Mouse (Mus musculus): ENCODE results near the gene Npas2. TPM values are rescaled to one million over a fixed set of nuclear protein-coding genes. Genes with fewer than 3 reads are reported as not detected.

Npas2 gene
- polyA plus RNA-seq, 1 experiment from 2014 or later: 0.59 TPM

DNA sequence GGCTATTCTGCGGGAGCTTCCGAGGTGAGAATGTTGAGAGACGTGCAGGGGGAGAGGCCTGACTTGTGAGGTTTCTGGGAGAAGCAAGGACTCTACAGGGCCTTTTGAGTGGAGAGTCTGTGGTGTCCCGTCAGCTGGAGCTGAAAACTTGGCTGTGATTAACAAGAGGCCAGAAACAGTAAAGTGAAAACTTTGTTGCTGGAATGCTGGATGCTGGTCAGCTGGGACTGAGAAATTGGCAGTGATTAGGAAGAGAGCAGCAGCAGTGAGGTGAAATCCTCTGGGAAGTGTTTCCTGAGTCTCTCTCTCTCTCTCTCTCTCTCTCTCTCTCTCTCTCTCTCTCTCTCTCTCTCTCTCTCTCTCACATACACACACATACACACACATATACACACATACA is 148.3 kb downstream of the Npas2 start:
- no peak overlapping the region for H3K4me3 ChIP-seq (ENCODE audit: low read depth, low read length)
- ATAC-seq (ENCODE audit: insufficient read depth) (no peak), DNase-seq (no peak)
- TF ChIP-seq CTCF (IDR thresholded peaks at IDR 0.05; ENCODE audit: low read depth): no peak
- H3K9ac ChIP-seq: no peak overlapping the region
- WGBS: 73% methylated on average over 4 of the region's 4 CpGs
- H3K36me3 ChIP-seq (ENCODE audit: insufficient read depth): no peaks in the 10 kb centered on the region
- no peaks in the 10 kb centered on the region for H3K4me1 ChIP-seq (ENCODE audit: insufficient read depth)
- H3K27me3 ChIP-seq (ENCODE audit: insufficient read depth, low read length): no peaks in the 10 kb centered on the region
- no peak overlapping the region for H3K27ac ChIP-seq (ENCODE audit: low read depth)
- no peaks in the 10 kb centered on the region for H3K9me3 ChIP-seq (ENCODE audit: low read depth, low read length)
- no peak overlapping the region for H3K4me2 ChIP-seq

DNA sequence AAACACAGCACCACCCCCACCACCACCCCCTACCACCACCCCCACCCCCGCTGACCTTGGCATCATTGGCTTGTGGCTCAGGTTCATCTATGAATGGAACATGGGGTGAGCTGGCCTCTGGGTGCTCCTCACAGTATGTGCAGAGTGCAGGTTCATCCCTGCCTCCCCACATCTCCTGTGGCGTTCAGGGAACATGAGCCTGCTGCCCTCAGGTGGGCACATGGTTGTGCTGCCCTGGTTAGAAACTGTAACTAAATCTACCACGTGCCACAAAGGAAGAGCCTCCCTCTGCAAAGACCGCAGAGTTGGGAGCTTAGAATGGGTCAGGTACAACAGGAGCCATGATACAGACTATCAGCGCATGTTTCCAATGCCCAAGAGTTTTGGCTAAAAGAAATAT is 149.7 kb downstream of the Npas2 start:
- no peak overlapping the region for H3K27ac ChIP-seq (ENCODE audit: low read depth)
- no peak overlapping the region for H3K4me2 ChIP-seq
- TF ChIP-seq CTCF (IDR thresholded peaks at IDR 0.05; ENCODE audit: low read depth): peak; percentile 14; the same call in 1 of the 2 replicates

DNA sequence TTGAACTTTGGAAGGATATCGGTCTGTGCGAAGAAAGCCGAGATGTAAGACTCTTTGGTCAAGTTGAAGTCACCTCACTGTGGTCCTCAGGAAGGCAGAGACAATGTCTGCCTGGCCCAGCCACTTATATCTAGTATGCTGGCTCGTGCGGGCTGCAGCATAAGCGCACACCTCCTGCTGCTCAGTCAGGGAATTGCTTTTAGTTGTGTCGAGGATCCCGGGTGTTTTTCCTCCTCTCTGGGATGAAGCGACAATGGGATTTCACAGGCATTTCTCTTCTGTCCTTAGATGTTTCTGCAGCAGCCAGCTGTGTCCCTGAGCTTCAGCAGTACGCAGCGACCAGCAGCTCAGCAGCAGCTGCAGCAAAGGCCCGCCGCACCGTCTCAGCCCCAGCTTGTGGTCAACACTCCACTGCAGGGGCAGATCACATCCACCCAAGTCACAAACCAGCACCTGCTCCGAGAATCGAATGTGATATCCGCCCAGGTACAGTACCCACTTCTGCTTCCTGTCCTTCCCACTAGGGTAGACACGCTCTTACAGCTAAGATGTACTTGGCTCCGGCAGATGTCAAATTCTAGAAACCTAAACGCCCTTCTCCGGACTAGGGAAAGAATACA is 151.6 kb downstream of the Npas2 start:
- no peaks in the 10 kb centered on the region for H3K36me3 ChIP-seq (ENCODE audit: insufficient read depth)
- H3K27ac ChIP-seq (ENCODE audit: low read depth): no peak overlapping the region
- ATAC-seq (ENCODE audit: insufficient read depth) (no peak), DNase-seq (peak; percentile 66)
- H3K4me2 ChIP-seq: no peak overlapping the region
- peak; percentile 69 for TF ChIP-seq CTCF (IDR thresholded peaks at IDR 0.05; ENCODE audit: low read depth)
- H3K9me3 ChIP-seq (ENCODE audit: low read depth, low read length): no peaks in the 10 kb centered on the region
- 47% methylated on average over 21 of the region's 21 CpGs for WGBS
- H3K27me3 ChIP-seq (ENCODE audit: insufficient read depth, low read length): no peaks in the 10 kb centered on the region
- H3K4me3 ChIP-seq (ENCODE audit: low read depth, low read length): no peak overlapping the region
- H3K9ac ChIP-seq: no peak overlapping the region
- no peaks in the 10 kb centered on the region for H3K4me1 ChIP-seq (ENCODE audit: insufficient read depth)

More for the DNA sequence above, 149.7 kb downstream of the Npas2 start:
- H3K9me3 ChIP-seq (ENCODE audit: low read depth, low read length): no peaks in the 10 kb centered on the region
- H3K9ac ChIP-seq: no peak overlapping the region
- DNase-seq (no peak), ATAC-seq (ENCODE audit: insufficient read depth) (no peak)
- no peaks in the 10 kb centered on the region for H3K27me3 ChIP-seq (ENCODE audit: insufficient read depth, low read length)
- H3K36me3 ChIP-seq (ENCODE audit: insufficient read depth): no peaks in the 10 kb centered on the region
- 77% methylated on average over 5 of the region's 5 CpGs for WGBS
- no peak overlapping the region for H3K4me3 ChIP-seq (ENCODE audit: low read depth, low read length)
- H3K4me1 ChIP-seq (ENCODE audit: insufficient read depth): no peaks in the 10 kb centered on the region

DNA sequence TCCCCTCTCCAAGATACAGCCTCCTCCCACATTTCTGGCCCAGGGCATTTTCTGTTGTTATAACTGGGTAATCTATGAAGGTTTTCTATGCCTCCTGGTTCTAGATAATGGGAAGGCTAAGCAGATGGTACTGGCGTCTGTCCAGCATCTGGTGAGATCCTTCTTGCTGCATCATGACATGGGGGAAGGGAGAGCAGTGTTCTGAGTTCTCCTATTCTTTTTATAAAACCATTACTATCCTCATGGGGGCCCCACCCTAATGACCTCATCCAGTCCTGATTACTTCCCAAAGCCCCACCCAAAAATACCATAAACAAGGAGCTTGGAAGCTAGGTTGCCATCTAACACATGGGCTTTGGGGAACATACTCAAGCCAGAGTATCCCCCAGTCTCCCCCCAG is 155.5 kb downstream of the Npas2 start:
- Histone ChIP-seq H3K4me3 (ENCODE audit: low read depth, low read length) (no peak overlapping the region), H3K27ac (ENCODE audit: low read depth) (no peak overlapping the region), H3K9ac (no peak overlapping the region), H3K27me3 (ENCODE audit: insufficient read depth, low read length) (no peaks in the 10 kb centered on the region), H3K36me3 (ENCODE audit: insufficient read depth) (no peaks in the 10 kb centered on the region), H3K9me3 (ENCODE audit: low read depth, low read length) (no peaks in the 10 kb centered on the region), H3K4me1 (ENCODE audit: insufficient read depth) (no peaks in the 10 kb centered on the region), H3K4me2 (no peak overlapping the region)
- no peak for TF ChIP-seq CTCF (IDR thresholded peaks at IDR 0.05; ENCODE audit: low read depth)
- DNase-seq (no peak), ATAC-seq (ENCODE audit: insufficient read depth) (no peak)
- WGBS: 61% methylated on average over 1 of the region's 1 CpGs

DNA sequence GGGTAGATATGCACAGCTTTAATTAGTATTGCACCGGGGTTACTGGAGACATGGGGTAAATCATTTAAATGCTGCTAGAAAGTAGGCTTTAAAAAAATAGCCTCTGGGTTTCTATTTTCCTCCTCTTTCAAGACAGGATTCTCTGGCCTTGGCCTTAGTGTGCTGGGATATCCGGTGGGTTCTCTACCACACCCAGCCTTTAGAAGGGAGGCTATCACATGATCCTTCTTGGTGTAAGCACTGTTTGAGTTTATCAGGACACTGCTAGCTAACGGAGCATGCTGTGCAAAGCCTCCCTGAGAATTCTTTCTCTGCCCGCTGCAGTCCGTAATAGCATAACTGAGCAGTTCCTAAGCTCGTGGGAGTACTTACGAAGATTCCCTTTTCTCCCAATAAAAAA is 155.9 kb downstream of the Npas2 start:
- Histone ChIP-seq H3K4me1 (ENCODE audit: insufficient read depth) (no peaks in the 10 kb centered on the region), H3K27ac (ENCODE audit: low read depth) (no peak overlapping the region), H3K9me3 (ENCODE audit: low read depth, low read length) (no peaks in the 10 kb centered on the region), H3K4me3 (ENCODE audit: low read depth, low read length) (no peak overlapping the region), H3K9ac (no peak overlapping the region), H3K27me3 (ENCODE audit: insufficient read depth, low read length) (no peaks in the 10 kb centered on the region), H3K4me2 (no peak overlapping the region), H3K36me3 (ENCODE audit: insufficient read depth) (no peaks in the 10 kb centered on the region)
- ATAC-seq (ENCODE audit: insufficient read depth): no peak
- WGBS: 77% methylated on average over 7 of the region's 7 CpGs
- DNase-seq: no peak
- TF ChIP-seq CTCF (IDR thresholded peaks at IDR 0.05; ENCODE audit: low read depth): no peak

DNA sequence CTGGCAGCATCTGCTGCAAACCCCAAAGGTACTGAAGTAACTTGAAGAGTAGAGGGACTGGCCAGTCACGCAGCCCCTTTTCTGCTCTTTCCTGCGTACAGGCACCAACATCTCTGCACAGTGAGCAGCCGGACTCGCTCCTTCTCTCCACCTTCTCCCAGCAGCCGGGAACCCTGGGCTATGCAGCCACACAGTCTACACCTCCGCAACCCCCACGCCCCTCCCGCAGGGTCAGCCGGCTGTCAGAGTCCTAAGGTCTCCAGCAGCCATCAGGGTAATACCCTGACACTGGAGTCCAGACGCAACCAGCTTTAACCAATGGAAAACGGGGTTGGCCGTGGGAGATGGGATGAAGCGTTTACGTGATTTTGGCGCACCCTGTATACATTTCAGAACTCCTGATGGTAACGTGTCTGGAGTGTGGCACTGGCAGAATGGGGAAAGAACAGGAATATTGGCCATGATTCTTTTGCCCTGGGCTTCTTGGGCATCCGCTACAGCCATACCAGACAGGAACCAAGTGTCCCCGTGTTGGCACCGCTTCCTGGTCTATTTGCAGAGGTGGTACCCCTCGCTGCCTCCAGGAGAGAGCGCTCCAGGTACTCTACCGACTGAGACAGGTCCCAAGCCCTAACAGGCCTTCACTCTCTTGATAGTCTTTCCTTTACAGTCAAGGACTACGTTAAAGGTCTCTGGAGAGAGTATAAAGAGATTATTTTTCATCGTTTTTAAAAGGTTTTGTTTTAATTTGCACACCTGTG is 168.4 kb downstream of the Npas2 start:
- ATAC-seq (ENCODE audit: insufficient read depth): peak; percentile 40; the same call in 1 of the 2 replicates
- no peaks in the 10 kb centered on the region; the same call in 1 of the 2 replicates for H3K9me3 ChIP-seq (ENCODE audit: low read depth, low read length)
- no peak overlapping the region for H3K9ac ChIP-seq
- no peak overlapping the region for H3K4me3 ChIP-seq (ENCODE audit: low read depth, low read length)
- peak overlapping the region; percentile 48 for H3K4me2 ChIP-seq
- H3K27me3 ChIP-seq (ENCODE audit: insufficient read depth, low read length): no peaks in the 10 kb centered on the region
- no peak overlapping the region for H3K27ac ChIP-seq (ENCODE audit: low read depth)
- WGBS: 23% methylated on average over 24 of the region's 24 CpGs
- no peaks in the 10 kb centered on the region for H3K4me1 ChIP-seq (ENCODE audit: insufficient read depth)
- no peak for DNase-seq
- H3K36me3 ChIP-seq (ENCODE audit: insufficient read depth): no peaks in the 10 kb centered on the region
- TF ChIP-seq CTCF (IDR thresholded peaks at IDR 0.05; ENCODE audit: low read depth): peak; percentile 41

DNA sequence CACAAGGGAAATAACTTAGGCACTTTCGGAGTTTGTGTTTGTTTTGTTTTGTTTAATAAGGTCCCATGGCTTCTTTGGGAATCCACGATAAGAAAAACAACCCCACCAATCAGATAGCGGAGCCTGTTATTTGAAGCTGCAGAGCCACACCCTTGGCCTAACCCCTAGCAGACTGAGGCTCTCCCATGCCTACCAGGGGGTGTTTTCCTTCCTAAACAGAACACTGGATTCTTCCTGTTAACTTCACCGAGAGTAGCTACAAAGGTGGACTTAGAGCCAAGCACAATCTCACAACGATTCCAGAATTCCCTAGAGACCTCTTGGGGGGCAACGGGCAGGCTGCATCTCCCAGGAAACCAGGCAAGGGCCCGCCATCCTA is 169.0 kb downstream of the Npas2 start:
- no peak overlapping the region for H3K4me2 ChIP-seq
- H3K27ac ChIP-seq (ENCODE audit: low read depth): no peak overlapping the region
- WGBS: 43% methylated on average over 7 of the region's 7 CpGs
- no peak overlapping the region for H3K9ac ChIP-seq
- no peak for TF ChIP-seq CTCF (IDR thresholded peaks at IDR 0.05; ENCODE audit: low read depth)
- H3K27me3 ChIP-seq (ENCODE audit: insufficient read depth, low read length): no peaks in the 10 kb centered on the region
- DNase-seq: no peak
- no peaks in the 10 kb centered on the region for H3K36me3 ChIP-seq (ENCODE audit: insufficient read depth)
- no peak overlapping the region for H3K4me3 ChIP-seq (ENCODE audit: low read depth, low read length)
- H3K9me3 ChIP-seq (ENCODE audit: low read depth, low read length): no peaks in the 10 kb centered on the region; the same call in 1 of the 2 replicates
- ATAC-seq (ENCODE audit: insufficient read depth): no peak
- no peaks in the 10 kb centered on the region for H3K4me1 ChIP-seq (ENCODE audit: insufficient read depth)
